Mouse (Mus musculus): ENCODE data around the gene Gnptab.
"Not testable (repeated sequence)": the region's sequence is repeated elsewhere in the genome, so short reads cannot be mapped to it uniquely, and the experiment has no call there.

Gnptab gene

GRCm38 (mm10) chr10:88379013-88379885 is at the start of gene Gnptab, which contains the start of gene Dram1:
Gnptab (plus strand) TSS chr10:88379132.
Dram1 (minus strand) TSS chr10:88379080.
- peak; percentile 73 to 80 for DNase-seq

GRCm38 (mm10) chr10:88330695-88331094 is 48.2 kb upstream of the Gnptab start:
- no peak for DNase-seq

GRCm38 (mm10) chr10:88340660-88341059 is 38.3 kb upstream of the Gnptab start:
- DNase-seq, result no peak

- no peak for DNase-seq
These were observed 37.6 kb upstream of the Gnptab start for GRCm38 (mm10) chr10:88341368-88341767.

GRCm38 (mm10) chr10:88345899-88346401 is 33.0 kb upstream of the Gnptab start:
- DNase-seq, result no peak

- no peak for DNase-seq
These were observed 32.3 kb upstream of the Gnptab start for GRCm38 (mm10) chr10:88346454-88347245.

GRCm38 (mm10) chr10:88349800-88350199 is 29.1 kb upstream of the Gnptab start:
- no peak for DNase-seq

GRCm38 (mm10) chr10:88350687-88351086 is 28.2 kb upstream of the Gnptab start:
- DNase-seq, result no peak

GRCm38 (mm10) chr10:88351411-88352103 is 27.4 kb upstream of the Gnptab start:
- no peak for DNase-seq

- DNase-seq, result no peak
These were observed 26.4 kb upstream of the Gnptab start for GRCm38 (mm10) chr10:88352549-88352948.

GRCm38 (mm10) chr10:88354599-88354998 is 24.3 kb upstream of the Gnptab start:
- DNase-seq, result no peak

- peak in 1 of 2 experiments; percentile 14 for DNase-seq
These were observed 22.6 kb upstream of the Gnptab start for GRCm38 (mm10) chr10:88356114-88356982.

GRCm38 (mm10) chr10:88356983-88357559 is 21.9 kb upstream of the Gnptab start:
- DNase-seq, result peak; percentile 43 to 45

GRCm38 (mm10) chr10:88362218-88362617 is 16.7 kb upstream of the Gnptab start:
- no peak for DNase-seq

- DNase-seq, result no peak
These were observed 14.7 kb upstream of the Gnptab start for GRCm38 (mm10) chr10:88364221-88364620.

GRCm38 (mm10) chr10:88369233-88369632 is 9.7 kb upstream of the Gnptab start:
- no peak for DNase-seq

- DNase-seq, result no peak
These were observed 7.1 kb upstream of the Gnptab start for GRCm38 (mm10) chr10:88371793-88372192.

GRCm38 (mm10) chr10:88372436-88372835 is 6.5 kb upstream of the Gnptab start:
- no peak for DNase-seq

GRCm38 (mm10) chr10:88372945-88373344 is 6.0 kb upstream of the Gnptab start:
- DNase-seq, result not testable (repeated sequence)

- DNase-seq, result no peak
These were observed 3.9 kb upstream of the Gnptab start for GRCm38 (mm10) chr10:88374984-88375383.

GRCm38 (mm10) chr10:88376770-88377169 is 2.2 kb upstream of the Gnptab start:
- DNase-seq, result peak; percentile 51 to 58

Data from thymus, adult 18-20 months (tissue).